Mouse (Mus musculus) layer of hippocampus, adult 2 months (tissue): ENCODE results near the gene Exosc10. TPM values are rescaled to one million over a fixed set of nuclear protein-coding genes. Genes with fewer than 3 reads are reported as not detected.

Experiments used
- DNase-seq, 2 experiments: peaks; one replicate each; pipeline ENCODE4 v3.0.0; 2022; ENCODE audit warnings: low spot score in 2 of 2
- H3K27ac ChIP-seq: fragments of 200-600 bp; 2 replicates; pipeline ENCODE4 v1.8.1; 2022
- H3K4me3 ChIP-seq: fragments of 200-600 bp; 2 replicates; pipeline ENCODE4 v1.8.1; 2022; ENCODE audit warnings: mild to moderate bottlenecking
- CTCF ChIP-seq: fragments of 200-600 bp; conservative IDR thresholded peaks from 2 replicates; pipeline ENCODE4 v1.8.1; 2022; ENCODE audit warnings: antibody characterized with exemption, mild to moderate bottlenecking, moderate library complexity
- total RNA-seq, 2 experiments: library from RNA; stranded (reverse); gene quantifications; 2 replicates each; pipeline ENCODE4 v1.2.3; 2021

Gene Exosc10
- total RNA-seq, 2 experiments from 2014 or later = 49.0 to 56.8 TPM

DNA sequence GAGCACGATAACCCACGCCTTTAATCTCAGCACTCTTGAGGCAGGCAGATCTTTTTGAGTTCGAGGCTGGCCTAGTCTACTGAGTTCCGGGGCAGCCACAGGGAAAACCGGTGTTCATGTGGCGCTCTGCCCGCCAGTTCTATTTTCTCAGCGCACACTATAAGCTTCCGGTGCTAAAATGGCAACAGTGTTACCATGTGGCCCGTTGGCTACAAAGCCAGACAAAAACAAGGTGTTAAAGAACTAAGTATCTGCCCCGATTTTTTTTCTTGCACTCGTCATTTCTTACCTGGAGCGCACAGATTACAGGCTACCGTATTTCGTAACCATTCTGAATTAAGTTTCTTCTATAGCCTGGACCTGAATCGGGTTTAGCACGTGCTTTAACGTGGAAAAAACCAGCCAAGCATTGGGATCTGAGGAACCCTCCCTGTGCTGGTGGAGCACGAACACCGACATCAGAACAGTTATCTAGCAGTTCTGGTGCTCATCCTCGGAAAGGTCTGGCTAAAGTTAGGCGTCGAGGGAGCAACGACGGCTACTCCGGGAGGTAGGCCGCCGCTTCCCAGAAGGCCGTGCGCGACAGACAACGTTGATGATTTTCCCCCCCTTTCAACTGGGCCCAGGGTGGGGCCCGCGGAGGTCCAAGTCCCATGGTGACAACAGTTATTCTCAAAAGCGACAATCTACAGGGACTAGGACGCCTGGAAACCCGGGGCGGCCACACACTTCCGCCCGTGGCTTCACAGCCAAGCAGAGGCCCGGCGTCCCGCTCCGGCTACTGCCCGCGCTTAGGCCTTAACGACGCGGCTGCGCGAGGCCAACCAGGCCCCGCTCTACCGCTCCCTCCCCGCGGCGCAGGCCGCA is 67.8 kb downstream of the Exosc10 start:
- H3K27ac ChIP-seq = peak overlapping the region; percentile 98
- no peak for TF ChIP-seq CTCF
- H3K4me3 ChIP-seq = peak overlapping the region; percentile 99
- DNase-seq = no peak

DNA sequence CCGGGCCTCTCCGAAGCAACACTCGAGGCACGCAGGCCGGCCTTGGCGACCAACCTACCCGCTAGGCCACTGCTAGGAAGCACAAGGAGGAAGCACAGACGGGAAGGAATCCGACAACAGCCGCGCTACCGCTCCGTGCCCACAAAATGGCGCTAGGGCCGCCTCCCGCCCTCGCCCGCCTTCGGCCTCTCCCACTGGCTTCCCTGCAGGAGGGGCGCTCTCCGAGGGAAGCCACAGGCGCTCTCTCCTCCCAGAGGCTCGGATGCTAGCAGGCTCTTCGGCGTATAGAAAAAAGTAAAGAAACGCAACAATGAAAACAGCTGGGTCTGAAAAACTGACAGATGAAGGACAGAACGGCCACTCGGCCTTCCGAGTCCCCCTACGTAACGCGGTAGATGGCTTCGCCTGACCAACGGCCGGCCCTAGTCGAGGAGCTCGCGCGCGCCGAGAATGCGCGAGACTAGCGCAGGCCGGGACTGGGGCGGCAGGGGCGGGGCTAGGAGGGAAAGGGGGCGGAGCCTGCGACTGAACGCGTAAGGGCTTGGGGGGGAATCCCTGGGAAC is 68.5 kb downstream of the Exosc10 start, which contains the start of gene Tardbp:
Tardbp (minus strand) TSS at position 397 of the 563 bp plus-strand sequence.
- peak within 1 kb of the TSS; percentile 98 for H3K27ac ChIP-seq
- TF ChIP-seq CTCF = peak; percentile 9; the same call in 1 of the 2 replicates

DNA sequence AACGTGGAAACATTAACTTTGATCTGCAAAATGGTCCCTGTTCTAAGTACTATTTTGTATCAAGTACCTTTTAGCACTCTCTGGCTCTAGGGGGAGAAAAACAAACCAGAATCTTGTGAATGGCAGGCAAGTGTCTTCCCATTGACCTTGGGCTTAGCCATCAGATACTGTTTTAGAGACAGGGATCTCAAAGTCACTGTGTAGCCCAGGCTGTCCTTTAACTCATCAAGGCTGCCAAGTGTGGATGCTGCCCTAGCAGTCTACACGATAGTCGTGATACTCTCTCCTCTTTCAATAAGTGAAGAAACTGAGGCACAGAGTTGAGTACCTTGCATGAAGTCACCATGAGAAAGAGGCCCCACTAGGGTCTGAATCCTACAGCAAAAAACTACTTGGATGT is 69.0 kb downstream of the Exosc10 start:
- no peak for DNase-seq
- peak overlapping the region; percentile 98 for H3K27ac ChIP-seq
- H3K4me3 ChIP-seq = peak overlapping the region; percentile 99
- no peak for TF ChIP-seq CTCF

More for the DNA sequence above, 68.5 kb downstream of the Exosc10 start, which contains the start of gene Tardbp:
- H3K4me3 ChIP-seq = peak within 1 kb of the TSS; percentile 99
- DNase-seq = peak; percentile 93 to 94

Other genes starting within 250 kb of the Exosc10 start
- 1 to 10 TPM; 8.1 to 8.7 TPM for gene Ubiad1, start 113.7 kb upstream of the Exosc10 start, total RNA-seq
- gene Mtor, start 109.8 kb upstream of the Exosc10 start, total RNA-seq = 100 to 1,000 TPM in 1 of 2 experiments, 10 to 100 TPM in 1; 95.2 to 100 TPM
- under 1 TPM; 0.22 to 0.38 TPM for gene Angptl7, start 58.0 kb upstream of the Exosc10 start, total RNA-seq
- gene Srm, start 33.1 kb downstream of the Exosc10 start, total RNA-seq = 10 to 100 TPM; 68.1 to 70.2 TPM
- 1 to 10 TPM; 3.8 to 5.4 TPM for gene Masp2, start 44.1 kb downstream of the Exosc10 start, total RNA-seq
- gene Tardbp, start 68.6 kb downstream of the Exosc10 start, total RNA-seq = 100 to 1,000 TPM; 233 to 237 TPM
- gene Gm572, start 84.9 kb downstream of the Exosc10 start, total RNA-seq = not detected
- gene Casz1, start 246.0 kb downstream of the Exosc10 start, total RNA-seq = under 1 TPM; 0.34 to 0.56 TPM